Mouse (Mus musculus) limb, embryonic 14.5 days (tissue): ENCODE measurements around the gene Fam118b. TPM values are rescaled to one million over a fixed set of nuclear protein-coding genes. Genes with fewer than 3 reads are reported as not detected.

ENCODE experiments used
- ATAC-seq: fragments of 200-750 bp; cut with Nextera tagmentation; 2 replicates; pipeline ENCODE4 v1.8.0; 2017; ENCODE audit warnings: low read depth, moderate number of reproducible peaks, moderate TSS enrichment; ENCODE audit not compliant: low FRiP score
- DNase-seq: peaks from one replicate; pipeline ENCODE4 v3.0.0-alpha.2; 2015; ENCODE audit warnings: low spot score
- H3K27ac ChIP-seq: fragments of 300-500 bp; sonication (generic); replicated peaks from 2 replicates; pipeline ENCODE4 v1.5.1; 2014; ENCODE audit warnings: low read depth, mild to moderate bottlenecking, low read length, moderate library complexity, mixed read lengths
- H3K27me3 ChIP-seq: fragments of 300-500 bp; sonication (generic); 2 replicates; pipeline ENCODE4 v1.6.1; 2014; ENCODE audit warnings: low read length, mixed read lengths; ENCODE audit not compliant: control insufficient read depth, insufficient read depth
- H3K36me3 ChIP-seq: fragments of 300-500 bp; sonication (generic); 2 replicates; pipeline ENCODE4 v1.6.1; 2014; ENCODE audit warnings: mild to moderate bottlenecking, low read length, moderate library complexity, mixed read lengths; ENCODE audit not compliant: control insufficient read depth, insufficient read depth
- H3K4me1 ChIP-seq: fragments of 300-500 bp; sonication (generic); 2 replicates; pipeline ENCODE4 v1.6.1; 2014; ENCODE audit warnings: antibody characterized with exemption, low read length, mixed read lengths; ENCODE audit not compliant: control insufficient read depth, insufficient read depth
- H3K4me2 ChIP-seq: fragments of 300-500 bp; sonication (generic); replicated peaks from 2 replicates; pipeline ENCODE4 v1.6.1; 2014; ENCODE audit warnings: low read depth, mild to moderate bottlenecking, low read length, moderate library complexity; ENCODE audit not compliant: severe bottlenecking
- H3K4me3 ChIP-seq: fragments of 300-500 bp; sonication (generic); replicated peaks from 2 replicates; pipeline ENCODE4 v1.5.1; 2014; ENCODE audit warnings: low read length
- H3K9ac ChIP-seq: fragments of 300-500 bp; sonication (generic); 2 replicates; pipeline ENCODE4 v1.6.1; 2014; ENCODE audit warnings: mild to moderate bottlenecking, low read depth, low read length, moderate library complexity; ENCODE audit not compliant: severe bottlenecking
- H3K9me3 ChIP-seq: fragments of 300-500 bp; sonication (generic); 2 replicates; pipeline ENCODE4 v1.6.1; 2016; ENCODE audit warnings: low read length; ENCODE audit not compliant: control insufficient read depth
- POLR2A ChIP-seq: fragments of 200-500 bp; IDR thresholded peaks from 2 replicates; pipeline ENCODE4 v1.8.0; 2012; ENCODE audit warnings: inconsistent platforms, mild to moderate bottlenecking, moderate library complexity, borderline replicate concordance; ENCODE audit not compliant: insufficient read depth, insufficient read length; ENCODE audit errors: extremely low read depth
- WGBS: fragments of 180-500 bp; shearing (Covaris S2); extraction: QIAGEN DNeasy Blood & Tissue Kit; methylation state at CpG from one replicate; pipeline ENCODE4 v1.1.7; 2014; 5-methylcytosine and 5-hydroxymethylcytosine counted together
- polyA plus RNA-seq, 2 experiments: library from polyadenylated mRNA; depleted of rRNA in 1 of 2; stranded (reverse) in 1 of 2; unstranded in 1 of 2; fragments of >200 nt; fragmentation: Nextera tagmentation in 1 of 2; extraction: Ambion mirVana in 1 of 2; gene quantifications; 2 replicates each; pipeline versions ENCODE4 v1.2.1 to v1.2.3; 2012 to 2014

The Fam118b gene
- polyA plus RNA-seq, 2 experiments: 29.6 to 45.3 TPM

DNA sequence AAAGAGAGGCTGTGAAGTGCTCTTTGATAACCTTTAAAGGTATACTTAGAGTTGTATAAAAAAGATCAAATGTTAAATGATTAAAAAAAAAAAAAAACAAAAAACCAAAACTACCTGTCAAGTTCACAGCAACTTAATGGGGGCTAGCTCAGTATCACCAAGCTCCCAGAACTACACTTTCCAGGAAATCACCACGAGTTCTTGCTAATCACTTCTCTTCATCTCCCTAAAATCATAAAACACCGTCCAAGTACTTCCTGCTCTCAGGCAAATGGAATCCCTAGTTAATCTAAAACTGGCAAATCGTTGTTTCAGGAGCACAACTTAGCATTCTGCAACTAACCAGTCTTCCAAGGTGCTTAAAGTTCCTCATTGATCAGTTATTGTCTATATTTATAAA, 3.1 kb downstream of the Fam118b start:
- WGBS: 63% methylated on average over 3 of the region's 3 CpGs
- H3K9ac ChIP-seq: no peak overlapping the region

DNA sequence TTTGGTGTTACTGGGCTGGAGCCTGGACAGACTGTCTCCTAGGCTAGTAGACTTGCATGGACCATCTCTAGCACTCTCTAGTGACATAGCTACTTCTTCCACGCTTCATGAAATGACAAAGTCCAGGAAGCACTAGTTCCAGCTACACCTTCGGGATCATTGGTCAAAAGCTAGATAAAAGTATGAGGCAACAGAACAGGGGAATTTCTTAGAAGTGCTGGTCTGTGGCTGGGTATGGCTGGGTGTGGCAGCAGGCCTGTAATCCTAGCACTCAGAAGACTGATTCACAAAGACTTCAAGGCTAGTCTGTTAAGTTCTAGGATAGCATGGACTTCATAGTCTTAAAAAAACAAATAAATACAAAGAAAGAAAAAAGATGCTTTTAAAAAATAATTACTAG, 4.2 kb downstream of the Fam118b start:
- WGBS: 95% methylated on average over 2 of the region's 2 CpGs
- Histone ChIP-seq H3K4me3 (no peak overlapping the region), H3K36me3 (peaks cover 6% of the 10 kb centered on the region; the same call in 1 of the 2 replicates), H3K27me3 (no peaks in the 10 kb centered on the region), H3K9me3 (no peaks in the 10 kb centered on the region), H3K27ac (no peak overlapping the region), H3K4me1 (peaks cover 11% of the 10 kb centered on the region), H3K4me2 (no peak overlapping the region), H3K9ac (no peak overlapping the region)
- TF ChIP-seq POLR2A: no peak
- no peak for ATAC-seq
- no peak for DNase-seq

More for the DNA sequence above, 3.1 kb downstream of the Fam118b start:
- no peak overlapping the region for H3K4me2 ChIP-seq
- no peak for TF ChIP-seq POLR2A
- ATAC-seq (no peak), DNase-seq (no peak)
- no peak overlapping the region for H3K4me3 ChIP-seq
- no peaks in the 10 kb centered on the region for H3K9me3 ChIP-seq
- no peak overlapping the region for H3K27ac ChIP-seq
- H3K27me3 ChIP-seq: no peaks in the 10 kb centered on the region
- H3K4me1 ChIP-seq: peaks cover 17% of the 10 kb centered on the region
- H3K36me3 ChIP-seq: peaks cover 6% of the 10 kb centered on the region; the same call in 1 of the 2 replicates

DNA sequence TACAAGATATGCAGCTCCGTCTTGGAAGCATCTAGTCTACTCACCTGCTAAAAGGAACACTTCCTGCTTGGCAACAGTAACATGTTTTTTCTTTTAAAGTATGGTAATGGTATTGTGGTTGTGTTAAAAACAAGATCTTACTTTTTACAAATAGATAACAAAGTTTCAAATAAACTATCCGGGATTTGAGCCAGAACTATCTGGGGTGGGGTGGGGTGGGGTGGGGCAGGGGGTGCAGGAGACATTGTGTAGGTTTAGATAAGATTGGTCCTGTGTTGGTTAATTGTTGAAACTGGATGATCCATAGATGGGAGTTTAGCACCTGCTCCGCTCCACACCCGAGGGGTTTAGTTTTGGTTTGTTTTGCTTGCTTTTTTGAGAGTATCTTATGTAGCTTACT, 5.2 kb downstream of the Fam118b start:
- no peak for TF ChIP-seq POLR2A
- H3K4me3 ChIP-seq: no peak overlapping the region
- H3K4me2 ChIP-seq: no peak overlapping the region
- ATAC-seq (no peak), DNase-seq (no peak)
- peaks cover 10% of the 10 kb centered on the region; the same call in 1 of the 2 replicates for H3K36me3 ChIP-seq
- no peaks in the 10 kb centered on the region for H3K27me3 ChIP-seq
- no peak overlapping the region for H3K9ac ChIP-seq
- H3K9me3 ChIP-seq: no peaks in the 10 kb centered on the region
- 86% methylated on average over 4 of the region's 4 CpGs for WGBS
- H3K27ac ChIP-seq: no peak overlapping the region
- H3K4me1 ChIP-seq: peaks cover 8% of the 10 kb centered on the region

DNA sequence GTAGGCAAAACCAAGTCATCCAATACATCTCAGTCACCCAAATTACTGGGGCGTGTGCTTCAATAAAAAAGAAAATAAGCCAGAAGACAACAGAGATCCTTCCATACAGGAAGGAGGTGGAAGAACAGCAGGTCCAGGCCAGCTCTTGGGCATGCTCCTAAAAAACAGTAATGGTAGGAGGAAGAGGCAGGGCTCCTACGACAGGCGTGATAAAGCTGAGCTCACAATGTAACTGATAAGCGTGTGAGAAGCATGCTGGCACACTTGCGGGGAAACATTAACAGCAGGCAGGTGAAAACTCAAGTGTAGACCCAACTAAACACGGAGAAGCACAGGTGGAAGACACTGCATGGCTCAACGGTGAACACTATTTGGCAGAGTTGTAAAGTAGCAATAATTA, 10.2 kb downstream of the Fam118b start:
- Histone ChIP-seq H3K36me3 (peaks cover 7% of the 10 kb centered on the region; the same call in 1 of the 2 replicates), H3K9ac (no peak overlapping the region), H3K4me2 (no peak overlapping the region), H3K27ac (no peak overlapping the region), H3K27me3 (no peaks in the 10 kb centered on the region), H3K4me1 (no peaks in the 10 kb centered on the region), H3K9me3 (no peaks in the 10 kb centered on the region), H3K4me3 (no peak overlapping the region)
- no peak for TF ChIP-seq POLR2A
- DNase-seq: no peak
- no peak for ATAC-seq
- WGBS: 91% methylated on average over 7 of the region's 7 CpGs

DNA sequence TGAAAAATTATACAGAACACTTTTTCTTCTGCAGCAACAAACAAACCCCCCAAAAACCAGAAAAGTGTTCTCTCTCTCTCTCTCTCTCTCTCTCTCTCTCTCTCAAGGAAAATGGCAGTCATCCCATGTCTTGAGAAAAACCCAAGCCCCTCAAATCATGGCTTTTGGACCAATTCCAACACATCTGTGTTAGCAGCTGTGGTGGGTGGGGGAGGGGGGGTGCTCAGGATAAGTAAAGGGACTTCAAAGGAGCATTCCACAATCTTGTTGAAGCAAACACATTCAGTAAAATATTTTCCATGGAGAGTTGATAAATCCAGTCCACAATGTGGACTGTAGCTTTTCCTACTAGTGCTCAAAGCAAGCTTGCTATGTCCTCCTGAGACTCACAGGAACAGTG, 18.1 kb downstream of the Fam118b start:
- Histone ChIP-seq H3K27ac (peak overlapping the region; percentile 65), H3K4me3 (no peak overlapping the region), H3K4me2 (no peak overlapping the region), H3K9ac (no peak overlapping the region), H3K4me1 (peaks cover 14% of the 10 kb centered on the region), H3K36me3 (no peaks in the 10 kb centered on the region), H3K9me3 (no peaks in the 10 kb centered on the region), H3K27me3 (no peaks in the 10 kb centered on the region)
- TF ChIP-seq POLR2A: no peak
- ATAC-seq (peak; percentile 78), DNase-seq (peak; percentile 80)

DNA sequence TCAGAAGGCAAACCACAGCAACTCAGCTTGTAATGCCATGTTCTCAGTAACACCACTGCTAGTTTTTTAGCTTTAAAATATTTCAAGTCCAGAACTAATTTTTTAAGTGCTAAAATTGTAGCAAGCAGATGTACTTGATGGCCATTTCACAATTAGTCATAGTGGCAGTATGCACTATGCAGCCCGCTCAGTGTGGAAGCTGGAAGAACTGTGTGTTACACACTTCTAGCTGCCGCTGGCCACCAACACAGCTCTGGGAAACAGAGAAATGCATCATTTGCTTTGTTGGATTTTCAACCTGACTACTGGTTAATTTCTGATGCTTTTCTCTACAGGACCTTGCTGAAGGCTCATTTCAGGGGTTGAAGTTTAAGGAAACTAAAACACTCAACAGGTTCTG, 20.2 kb downstream of the Fam118b start:
- Histone ChIP-seq H3K27me3 (no peaks in the 10 kb centered on the region), H3K27ac (no peak overlapping the region), H3K4me1 (peaks cover 14% of the 10 kb centered on the region), H3K4me2 (no peak overlapping the region), H3K4me3 (no peak overlapping the region), H3K9me3 (no peaks in the 10 kb centered on the region), H3K36me3 (0 out of 2 replicates have a peak, but pooled peaks cover 3% of the 10 kb centered on the region), H3K9ac (no peak overlapping the region)
- DNase-seq: no peak
- 80% methylated on average over 2 of the region's 2 CpGs for WGBS
- TF ChIP-seq POLR2A: no peak
- no peak for ATAC-seq
